Mouse (Mus musculus) testis, adult 10 weeks (tissue): ENCODE results near the gene G2e3. TPM values are rescaled to one million over a fixed set of nuclear protein-coding genes. Genes with fewer than 3 reads are reported as not detected.

Source experiments
- polyA plus RNA-seq: library from polyadenylated mRNA; stranded (reverse); fragments of 350-450 nt; fragmentation: Illumina TruSeq; extraction: RNeasy Lipid Tissue Mini Kit (QIAGEN cat#74804); gene quantifications from one replicate; pipeline ENCODE4 v1.2.3, GENCODE M21; 2014; ENCODE audit warnings: low read depth, low replicate concordance

Gene G2e3
- 69.9 TPM for polyA plus RNA-seq

DNA sequence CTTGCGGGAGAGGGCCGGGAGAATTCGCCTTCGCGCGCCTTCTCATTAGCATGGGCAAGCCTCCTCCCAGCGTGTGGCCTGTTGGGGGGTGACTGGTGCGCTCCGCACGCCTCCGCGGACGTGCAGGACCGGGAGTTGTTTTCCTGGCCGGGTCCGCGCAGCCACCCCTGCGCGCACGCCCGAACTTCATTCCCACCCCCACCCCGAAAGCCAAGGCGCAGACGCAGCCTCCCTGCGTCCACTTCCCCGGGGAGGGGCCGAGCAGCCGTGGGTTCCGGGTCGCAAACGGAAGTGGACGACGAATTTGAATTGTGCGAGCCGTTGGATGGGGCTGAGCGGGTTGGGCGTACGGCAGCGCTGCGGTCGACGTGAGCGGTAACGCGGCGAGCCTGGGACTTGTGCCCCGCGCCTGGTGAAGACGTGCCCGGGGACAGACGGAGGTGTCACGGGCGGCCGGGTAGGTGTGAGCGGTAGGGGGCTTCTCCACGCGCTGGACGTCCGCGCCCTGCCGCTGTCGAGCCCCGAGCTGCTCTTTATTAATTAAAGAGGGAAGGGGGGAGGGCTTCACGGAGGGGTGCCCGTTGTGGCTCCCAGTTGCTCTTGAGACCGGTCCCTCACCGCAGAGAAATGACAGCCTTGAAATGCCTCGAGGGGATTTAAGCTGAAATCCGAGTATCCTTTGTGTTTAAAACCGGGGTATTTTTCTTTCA, at the start of gene G2e3:
TSS of gene G2e3 (plus strand) at position 74 of the 710 bp plus-strand sequence.

DNA sequence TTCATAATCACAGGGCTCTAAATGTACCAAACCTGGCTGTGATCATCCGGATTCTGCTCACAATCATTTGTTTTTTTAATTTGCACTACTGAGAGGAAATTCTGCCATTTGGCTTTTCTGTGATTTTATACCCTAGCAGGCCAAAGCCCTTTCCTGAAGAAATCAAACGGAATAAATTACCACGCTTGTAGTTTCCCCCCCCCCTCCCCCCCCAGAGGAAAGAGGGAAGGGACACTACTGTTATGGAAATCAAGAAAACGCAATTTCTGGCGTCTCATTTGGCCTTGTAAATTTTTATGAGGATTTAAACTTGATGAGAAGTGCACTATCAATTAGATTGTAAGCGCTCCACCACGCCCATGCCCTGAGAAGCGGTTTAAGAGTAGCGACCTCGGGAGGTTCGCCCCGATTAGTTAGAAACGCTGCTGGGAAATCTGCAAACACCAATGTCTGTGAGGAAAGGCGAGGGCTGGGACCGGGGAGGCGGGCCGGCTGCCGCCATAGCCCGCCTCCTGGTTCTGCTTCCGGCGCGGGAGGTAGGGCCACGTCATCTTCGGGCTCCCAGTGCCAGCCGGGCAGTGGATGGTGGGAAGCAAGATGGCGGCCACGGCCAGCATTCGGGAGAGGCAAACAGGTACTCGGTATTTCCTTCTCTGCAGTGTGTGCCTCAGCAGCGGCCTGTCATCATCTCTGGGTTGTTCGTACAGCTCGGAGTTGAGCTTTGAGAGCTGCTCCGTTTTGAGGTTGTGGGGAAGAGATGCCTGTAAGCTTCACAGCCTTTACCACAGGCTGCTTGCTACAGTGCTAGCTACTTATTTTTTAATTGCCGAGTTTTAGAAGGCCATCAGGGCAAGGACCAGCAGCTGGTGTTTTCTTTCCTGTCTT, 29.4 kb downstream of the G2e3 start, which contains the start of gene Scfd1:
TSS of gene Scfd1 (plus strand) at position 508 of the 885 bp plus-strand sequence.

Other genes starting within 250 kb of the G2e3 start
- gene Scfd1, start 29.4 kb downstream of the G2e3 start, polyA plus RNA-seq = 81.4 TPM
- 0.69 TPM for gene Coch, start 245.3 kb downstream of the G2e3 start, polyA plus RNA-seq